Mouse (Mus musculus) frontal cortex, postnatal 36 days (tissue): ENCODE results near the gene Cdk5r1.

Experiments used
- DNase-seq, 2 experiments: peaks; one replicate each; pipeline ENCODE4 v3.0.0; 2022; ENCODE audit warnings: low spot score in 2 of 2

Cdk5r1 gene

DNA sequence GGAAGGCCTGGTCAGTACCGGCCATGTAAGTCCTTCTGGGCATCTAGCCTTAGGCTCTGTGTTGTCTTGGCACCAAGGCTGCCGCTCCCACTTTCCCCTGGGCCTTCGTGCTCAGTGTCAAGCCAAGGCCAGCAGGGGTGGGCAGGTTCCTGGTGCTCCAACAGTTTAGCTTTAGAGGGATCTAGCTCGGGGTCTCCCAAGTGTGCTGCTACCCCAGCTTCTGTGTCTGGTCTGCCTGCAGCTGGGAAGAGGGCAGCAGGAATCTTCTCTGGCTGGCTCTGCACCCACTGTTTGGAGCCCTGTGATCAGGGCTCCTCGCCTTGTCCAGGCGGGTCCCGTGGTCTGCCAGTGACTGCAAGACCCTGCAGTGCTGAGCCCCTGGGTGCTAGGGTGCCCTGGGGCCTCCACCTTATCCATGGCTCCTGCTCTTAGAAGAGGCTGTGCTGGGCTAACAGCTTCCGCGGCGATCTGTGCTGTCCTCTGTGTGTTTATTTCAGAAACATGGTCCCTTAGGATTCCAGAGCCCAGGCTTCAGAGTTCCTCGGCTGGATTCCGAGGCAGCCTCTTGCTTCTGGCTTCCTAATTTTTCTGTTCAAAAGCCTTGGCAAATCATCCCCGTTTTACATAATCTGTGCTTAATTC, 4.7 kb downstream of the Cdk5r1 start:
- DNase-seq, result peak in 1 of 2 experiments; percentile 36

DNA sequence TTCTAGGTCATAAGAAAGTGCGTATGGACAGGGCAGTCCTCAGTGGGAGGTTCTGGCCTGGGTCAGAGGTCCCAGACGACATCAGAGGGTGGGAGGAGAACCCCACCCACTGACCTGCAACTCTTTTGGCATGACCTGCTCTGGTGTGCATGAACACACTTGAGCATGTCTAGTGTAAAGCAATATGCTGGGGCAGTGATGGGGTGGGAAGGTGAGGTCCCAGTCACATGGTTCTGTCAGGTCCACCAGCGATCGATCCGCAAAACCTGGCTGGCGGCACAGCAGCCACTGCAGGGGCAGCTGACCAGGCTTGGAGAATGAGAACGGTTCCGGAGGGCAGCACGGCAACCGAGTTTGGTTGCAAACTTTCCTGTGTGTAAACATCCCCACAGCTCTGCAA, 5.5 kb downstream of the Cdk5r1 start:
- no peak for DNase-seq

GRCm38 (mm10) chr11:80482921-80483320, 6.1 kb downstream of the Cdk5r1 start:
- DNase-seq, result peak; percentile 49 to 60

- no peak for DNase-seq
Measured at GRCm38 (mm10) chr11:80483536-80484067, 6.8 kb downstream of the Cdk5r1 start.

DNA sequence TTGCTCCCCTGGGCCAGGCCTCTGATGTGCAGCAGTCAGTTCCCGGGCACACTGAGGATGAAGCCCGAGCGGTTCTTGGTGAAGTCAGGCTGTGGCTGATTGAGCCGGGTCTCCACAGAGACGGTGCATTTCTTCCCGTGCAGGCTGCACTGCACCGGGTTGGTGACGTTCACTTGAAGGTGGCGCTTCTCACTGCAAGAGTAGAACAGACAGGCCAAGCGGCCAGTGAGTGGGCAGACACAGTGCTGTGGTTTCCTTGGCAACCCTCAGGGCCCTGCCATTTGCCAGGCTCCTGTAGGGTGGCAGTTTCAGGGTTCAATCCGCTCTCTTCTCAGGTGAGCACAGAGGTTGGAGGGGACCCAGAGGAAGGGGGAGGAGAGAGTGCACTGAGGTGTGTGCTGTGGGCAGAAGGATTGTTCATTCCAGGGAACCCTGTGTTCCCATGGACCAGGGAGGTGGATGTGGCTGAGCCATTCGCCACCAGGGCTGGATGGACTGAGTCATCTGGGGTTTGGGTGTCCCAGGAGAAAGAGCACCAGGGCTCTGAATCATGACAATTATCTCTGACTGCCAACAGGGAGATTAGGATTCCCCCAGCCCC, 7.5 kb downstream of the Cdk5r1 start:
- DNase-seq, result peak; percentile 78 to 91

DNA sequence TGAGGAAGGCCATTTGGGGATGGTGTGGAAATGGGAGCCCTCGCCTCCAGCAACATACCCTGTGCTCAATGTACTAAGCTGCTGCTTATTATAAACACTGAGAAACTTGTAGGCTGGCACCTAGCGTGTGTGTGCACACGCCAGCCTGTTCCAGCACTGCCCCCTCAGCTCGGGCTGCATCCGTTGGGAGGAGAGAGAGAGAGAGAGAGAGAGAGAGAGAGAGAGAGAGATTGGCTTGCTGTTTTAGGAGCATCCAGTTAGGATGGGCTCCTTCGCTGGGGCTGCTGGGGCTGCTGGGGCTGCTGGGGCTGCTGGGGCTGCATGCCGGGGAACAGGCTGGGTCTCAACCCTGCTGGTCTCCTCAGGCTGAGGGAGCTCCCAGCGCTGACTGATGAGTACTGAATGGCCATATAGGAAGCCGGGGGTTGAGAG, 8.3 kb downstream of the Cdk5r1 start:
- DNase-seq, result peak; percentile 57 to 80

DNA sequence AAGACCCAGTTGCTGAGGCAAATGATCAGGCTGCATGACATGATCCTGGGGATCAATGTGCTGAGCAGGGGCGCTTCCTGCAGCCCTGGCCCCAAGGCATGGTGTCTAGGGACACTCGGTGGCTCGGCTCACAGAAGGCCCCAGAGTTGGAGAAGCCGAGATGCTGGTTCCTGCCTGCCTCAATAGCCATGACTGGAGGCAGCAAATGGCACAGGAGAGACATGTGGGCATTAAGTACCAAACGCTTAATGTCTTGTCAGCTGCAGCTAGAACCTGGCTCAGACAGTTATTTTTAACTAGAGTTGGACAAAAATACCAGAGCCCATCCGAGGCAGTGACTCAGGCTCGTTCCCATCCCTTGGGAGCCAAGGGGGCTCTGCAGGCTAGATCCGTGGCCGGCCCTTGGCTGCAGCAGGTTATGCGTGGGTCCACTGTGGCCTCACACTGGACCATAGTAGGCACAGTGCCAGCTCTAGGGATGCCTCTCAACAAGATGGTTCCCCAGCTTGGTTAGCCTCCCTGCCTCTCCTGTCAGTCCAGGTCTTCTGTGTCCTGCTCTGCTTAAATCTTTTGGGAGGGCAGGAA, 8.9 kb downstream of the Cdk5r1 start:
- peak in 1 of 2 experiments; percentile 43 for DNase-seq

DNA sequence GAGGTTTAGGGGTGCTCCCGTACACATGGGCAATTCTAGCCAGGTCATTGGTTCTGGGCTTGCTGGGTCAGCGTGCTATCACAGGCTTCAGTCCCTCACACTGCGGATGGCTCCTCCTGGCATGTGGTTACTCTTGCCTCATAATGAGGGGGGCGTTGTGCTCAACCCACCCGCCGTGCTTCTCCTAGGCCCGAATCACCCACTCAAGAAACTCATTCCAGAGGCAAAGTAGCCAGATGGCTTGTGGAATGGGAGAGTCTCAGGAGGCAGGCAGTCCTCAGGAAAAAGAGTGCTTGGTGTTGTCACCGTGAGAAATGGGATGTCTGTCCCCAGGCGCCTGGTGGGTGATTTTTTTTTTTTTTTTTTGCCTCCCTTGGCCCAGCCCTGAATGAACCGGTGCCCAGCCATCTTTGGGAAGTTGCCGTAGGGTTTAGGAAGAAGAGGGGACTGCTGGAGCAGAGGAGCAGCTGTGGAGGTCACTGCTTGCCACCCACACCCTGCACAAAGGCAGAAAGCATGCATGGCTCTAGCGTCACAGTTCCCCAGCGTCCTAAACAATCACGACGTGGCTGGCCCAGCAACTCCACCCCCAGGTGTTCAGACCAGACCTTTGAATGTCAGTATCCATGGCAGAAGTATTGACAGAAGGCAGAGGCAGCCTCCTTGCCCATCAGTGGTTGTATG, 11.2 kb downstream of the Cdk5r1 start:
- peak; percentile 65 to 73 for DNase-seq

DNA sequence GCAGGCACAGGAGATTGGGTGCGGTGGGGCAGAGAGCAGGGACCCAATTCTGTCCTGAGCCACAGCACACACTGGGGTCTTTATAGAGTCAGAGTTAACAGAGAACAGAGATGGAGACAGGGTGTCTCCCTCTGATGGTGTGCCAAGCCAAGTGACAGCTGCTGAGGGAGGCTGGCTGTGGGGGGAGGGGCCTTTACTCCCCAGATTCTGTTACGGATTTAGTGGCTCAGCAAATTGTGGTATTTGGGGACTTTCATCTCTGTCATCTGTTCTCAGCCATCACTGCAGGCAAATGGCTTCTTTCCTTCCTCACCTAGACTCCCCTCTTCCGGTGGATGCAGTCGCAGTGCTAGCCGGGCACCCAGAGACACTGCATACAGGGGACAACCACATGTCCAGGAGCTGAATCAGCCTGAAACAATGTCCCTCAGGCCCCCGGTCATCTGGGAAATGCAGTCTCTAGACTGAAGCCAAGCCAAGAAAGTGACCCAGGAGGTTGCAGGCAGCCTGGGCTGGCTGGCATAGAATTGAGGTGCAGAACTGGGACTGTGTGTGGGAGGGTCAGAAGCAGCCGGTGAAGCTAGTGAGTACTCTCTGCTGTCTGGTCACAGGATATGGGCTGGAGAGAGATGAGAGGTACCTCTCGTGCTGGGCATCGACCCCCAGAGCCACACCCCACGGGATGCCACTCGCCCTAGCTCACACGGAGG, 12.5 kb downstream of the Cdk5r1 start:
- DNase-seq, result peak; percentile 68 to 79

GRCm38 (mm10) chr11:80489882-80490196, 13.0 kb downstream of the Cdk5r1 start:
- no peak for DNase-seq

DNA sequence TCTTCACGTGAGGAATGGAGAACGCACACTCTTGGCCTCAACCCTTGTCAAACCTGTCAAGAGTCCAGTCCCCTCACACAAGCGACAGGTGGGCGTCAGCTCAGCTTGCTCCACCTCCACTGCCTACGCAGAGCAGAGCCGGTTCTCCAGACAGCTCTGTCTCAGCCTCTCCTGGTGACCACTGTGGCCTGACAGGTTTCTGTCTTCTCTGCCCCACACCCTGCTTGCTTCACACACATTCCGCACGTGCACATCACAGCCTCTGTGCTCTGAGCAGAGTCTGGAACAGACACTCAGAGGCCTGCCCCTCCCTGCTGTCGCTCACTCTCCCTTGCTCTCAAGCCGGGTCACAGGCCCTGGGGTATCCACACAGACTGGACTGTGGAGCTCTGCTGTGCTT, 14.0 kb downstream of the Cdk5r1 start:
- DNase-seq, result no peak

GRCm38 (mm10) chr11:80493186-80493585, 16.4 kb downstream of the Cdk5r1 start:
- DNase-seq, result no peak

DNA sequence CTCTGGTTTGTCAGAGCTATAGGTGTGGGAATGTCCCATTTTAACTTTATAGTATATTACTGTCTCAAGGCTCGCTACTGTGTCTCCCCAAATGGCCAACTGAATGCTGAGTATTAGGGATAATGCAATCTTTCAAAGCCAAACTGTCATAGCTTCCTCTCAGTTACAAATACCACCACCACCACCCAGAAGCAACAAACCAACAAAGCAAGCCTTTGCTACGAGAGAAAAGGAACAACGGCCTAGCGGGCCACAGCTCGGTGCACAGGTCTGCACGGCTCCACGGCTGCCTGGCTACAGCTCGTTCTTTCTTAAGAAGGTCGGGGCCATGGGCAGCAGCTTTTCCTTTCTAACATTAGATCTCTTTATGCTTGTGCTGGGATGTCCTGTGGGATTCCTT, 18.0 kb downstream of the Cdk5r1 start:
- no peak for DNase-seq

- no peak for DNase-seq
Measured at GRCm38 (mm10) chr11:80495972-80496371, 19.1 kb downstream of the Cdk5r1 start.

- DNase-seq, result no peak
Measured at GRCm38 (mm10) chr11:80496640-80497039, 19.8 kb downstream of the Cdk5r1 start.

DNA sequence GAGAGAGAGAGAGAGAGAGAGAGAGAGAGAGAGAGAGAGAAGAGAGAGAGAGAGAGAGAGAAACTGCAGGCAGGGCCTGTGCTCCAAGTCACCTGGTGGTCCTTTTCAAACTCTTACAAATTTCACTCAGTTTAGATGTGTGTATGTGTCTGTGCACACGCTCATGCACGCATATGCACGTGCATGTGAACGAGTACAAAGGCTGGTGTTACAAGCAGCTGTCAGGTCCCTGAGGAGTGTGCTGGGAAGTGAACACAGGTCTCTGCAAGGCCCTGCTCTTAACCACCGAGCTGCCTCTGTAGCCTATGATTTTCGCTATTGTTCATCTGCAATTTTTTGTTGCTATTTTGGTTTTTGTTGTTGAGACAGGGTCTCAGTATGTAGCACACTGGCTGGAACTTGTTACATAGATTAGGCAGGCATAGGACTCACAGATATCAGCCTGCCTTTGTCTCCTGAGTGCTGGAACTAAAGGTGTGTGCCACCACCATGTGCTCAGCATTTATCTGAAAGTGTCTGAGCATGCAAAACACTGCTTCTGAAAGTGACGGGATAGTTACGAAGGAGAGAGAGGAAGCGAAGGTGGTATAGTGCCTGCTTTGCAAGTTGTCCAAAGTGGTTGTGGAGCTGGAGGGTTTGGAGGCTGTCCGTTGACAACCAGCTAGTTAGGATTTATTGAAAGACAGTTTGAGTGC, 20.5 kb downstream of the Cdk5r1 start:
- DNase-seq, result no peak

GRCm38 (mm10) chr11:80498328-80499070, 21.7 kb downstream of the Cdk5r1 start:
- DNase-seq, result no peak

DNA sequence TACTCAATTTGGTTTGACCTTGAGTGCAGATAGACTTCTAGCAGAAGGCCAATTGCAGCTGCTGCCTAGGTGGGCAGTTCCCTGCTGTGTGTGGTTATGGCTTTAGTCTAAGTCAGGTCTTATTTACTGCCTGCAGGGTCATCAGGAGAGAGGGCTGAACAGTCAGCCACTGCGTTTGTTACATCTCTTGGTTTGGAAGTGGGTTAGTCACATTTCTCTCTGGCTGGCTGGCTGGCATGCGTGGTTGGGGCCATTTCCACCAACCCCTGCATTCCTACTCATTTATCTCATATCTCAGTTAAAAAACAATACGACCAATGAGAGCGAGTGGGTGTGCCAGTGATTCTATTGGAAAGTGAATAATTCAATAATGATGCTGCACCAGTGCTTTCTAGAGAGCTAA, 22.7 kb downstream of the Cdk5r1 start:
- DNase-seq, result no peak

GRCm38 (mm10) chr11:80503281-80503680, 26.5 kb downstream of the Cdk5r1 start:
- DNase-seq, result no peak

- peak; percentile 89 to 96 for DNase-seq
Measured at GRCm38 (mm10) chr11:80503726-80504452, 27.1 kb downstream of the Cdk5r1 start.
